Mouse (Mus musculus): ENCODE measurements around the gene Zbtb20.

DNA sequence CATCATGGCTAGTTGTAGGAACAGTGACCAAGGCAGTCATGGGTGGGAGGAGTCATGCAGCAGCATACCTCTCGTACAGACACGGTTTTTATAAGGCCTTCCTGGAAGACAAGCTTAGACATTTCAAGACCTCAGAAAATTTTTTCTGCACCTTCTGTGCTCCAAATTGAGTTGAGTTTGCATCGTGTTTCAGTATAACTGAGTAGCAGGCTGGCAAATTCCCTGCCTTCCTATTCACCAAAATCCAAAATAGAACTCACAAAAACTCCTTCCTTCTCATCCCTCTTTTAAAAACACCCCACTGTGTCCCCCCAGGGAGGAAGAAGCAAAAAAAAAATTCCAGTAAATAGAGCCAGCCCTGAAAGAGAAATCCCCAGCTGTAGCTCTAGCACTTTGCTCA, 606.4 kb downstream of the Zbtb20 start:
- TF ChIP-seq POLR2A (IDR thresholded peaks at IDR 0.05; ENCODE audit: control insufficient read depth, low read depth, low read length), result no peak
- no peak for TF ChIP-seq CTCF (IDR thresholded peaks at IDR 0.05; ENCODE audit: control insufficient read depth, insufficient read depth, insufficient replicate concordance, low read depth, low read length)
